Mouse (Mus musculus) lung, postnatal 0 days (tissue): Measurements from ENCODE around the gene Cluh.

Source experiments
- CTCF ChIP-seq: IDR thresholded peaks from 2 replicates; pipeline ENCODE4 v1.5.1; 2016; ENCODE audit warnings: antibody characterized with exemption, mild to moderate bottlenecking
- EP300 ChIP-seq: IDR thresholded peaks from 2 replicates; pipeline ENCODE4 v1.6.1; 2016; ENCODE audit warnings: antibody characterized with exemption, mild to moderate bottlenecking, control low read depth

DNA sequence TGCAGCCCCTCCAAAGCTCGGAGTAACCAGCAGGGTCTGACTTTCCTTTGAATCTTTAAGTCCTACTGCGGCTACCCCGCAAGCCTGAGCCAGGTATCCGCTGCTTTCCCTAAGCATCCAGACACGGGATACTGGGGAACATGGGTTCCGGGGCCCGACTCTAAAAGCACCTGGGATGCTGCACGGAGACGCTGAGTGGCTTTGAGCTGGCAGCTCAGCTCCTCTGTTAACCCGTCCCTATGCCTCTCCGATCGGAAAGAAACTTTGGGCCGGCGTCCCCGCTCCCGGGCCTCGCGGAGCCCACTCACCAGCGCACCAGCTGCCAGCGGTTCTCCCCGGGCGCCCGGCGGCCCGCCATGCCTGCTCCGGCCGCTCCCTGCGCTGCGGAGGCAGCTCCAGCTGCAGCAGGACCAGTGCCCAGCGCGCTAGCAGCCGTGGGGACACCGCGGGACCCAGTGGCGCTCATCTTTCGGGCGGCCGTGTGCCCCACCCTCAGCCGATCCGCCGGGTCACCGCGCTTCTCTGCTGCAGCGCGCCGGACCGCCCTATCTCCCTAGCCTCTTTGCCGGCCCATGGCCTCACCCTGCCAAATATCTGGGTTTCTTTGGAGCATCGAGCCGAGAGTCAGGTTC is 38.6 kb upstream of the Cluh start, which contains the start of gene Rap1gap2:
- TF ChIP-seq CTCF (no peak), EP300 (no peak)
